9 mouse cellular contexts compared by ENCODE assay signal in genomic region chr10:13983631-13984030, GRCm38 (mm10). TPM values are rescaled to one million over a fixed set of nuclear protein-coding genes. Genes with fewer than 3 reads are reported as not detected.
DNase-seq lines count a peak whose midpoint lies in the region; ATAC-seq lines count a peak whose summit lies in the region.
"Had no signal": no experiment of that assay in that cellular context is flagged by ENCODE, and none has a peak within 500 bp of the region (broad histone marks: within the 10 kb centered on the region; RNA-seq: fewer than 3 reads in every experiment).

No protein-coding gene starts in this region.

- H3K9me3 ChIP-seq in heart, embryonic 14.5 days (ENCODE audit: control insufficient read depth, low read length) = no peaks in the 10 kb centered on the region
- no peaks in the 10 kb centered on the region for H3K9me3 ChIP-seq in kidney, embryonic 16.5 days (ENCODE audit: low read length)
- H3K9me3 ChIP-seq: embryonic facial prominence, embryonic 12.5 days had no signal

- 60% methylated on average over 12 of the region's 12 CpGs for whole genome bisulfite sequencing in heart, embryonic 14.5 days
- WGBS in kidney, embryonic 16.5 days = 26% methylated on average over 12 of the region's 12 CpGs

- ATAC-seq in heart, embryonic 14.5 days (ENCODE audit: insufficient number of reproducible peaks, insufficient read depth, low FRiP score, low read depth) = no peak
- ATAC-seq in kidney, embryonic 16.5 days (ENCODE audit: low FRiP score, low TSS enrichment) = no peak

- no peaks in the 10 kb centered on the region for H3K36me3 ChIP-seq in heart, embryonic 14.5 days (ENCODE audit: control insufficient read depth, insufficient read depth, low read length)
- H3K36me3 ChIP-seq in kidney, embryonic 16.5 days (ENCODE audit: insufficient read depth, low read length) = no peaks in the 10 kb centered on the region
- H3K36me3 ChIP-seq: embryonic facial prominence, embryonic 12.5 days had no signal

- H3K4me2 ChIP-seq in heart, embryonic 14.5 days (ENCODE audit: low read length) = peak overlapping the region; percentile 72; the same call in 1 of the 2 replicates
- H3K4me2 ChIP-seq in kidney, embryonic 16.5 days (replicated peaks; ENCODE audit: low read depth, low read length) = peak overlapping the region; percentile 83

- H3K4me3 ChIP-seq in heart, embryonic 14.5 days (ENCODE audit: control insufficient read depth in 1 of 2, insufficient read depth in 1 of 2, low read depth in 1 of 2, low read length in 2 of 2) = peak overlapping the region in 1 of 2 experiments; percentile 49; a peak in 1 of 4 replicates
- no peak overlapping the region for H3K4me3 ChIP-seq in kidney, embryonic 16.5 days (ENCODE audit: low read length)

- no peak overlapping the region for H3K9ac ChIP-seq in heart, embryonic 14.5 days (ENCODE audit: low read length)
- H3K9ac ChIP-seq in kidney, embryonic 16.5 days (replicated peaks; ENCODE audit: low read length) = no peak overlapping the region

- H3K27ac ChIP-seq in heart, embryonic 14.5 days (replicated peaks in 1 of 2; ENCODE audit: control insufficient read depth in 1 of 2, insufficient read depth in 1 of 2, low read depth in 2 of 2, low read length in 2 of 2) = peak overlapping the region; percentile 51 to 91
- H3K27ac ChIP-seq in kidney, embryonic 16.5 days (ENCODE audit: low read length) = peak overlapping the region; percentile 98

- no peaks in the 10 kb centered on the region for H3K27me3 ChIP-seq in heart, embryonic 14.5 days (ENCODE audit: control insufficient read depth, insufficient read depth, low read length)
- no peaks in the 10 kb centered on the region for H3K27me3 ChIP-seq in kidney, embryonic 16.5 days (ENCODE audit: insufficient read depth, low read length)
- H3K27me3 ChIP-seq: embryonic facial prominence, embryonic 12.5 days had no signal

- H3K4me1 ChIP-seq in heart, embryonic 14.5 days (ENCODE audit: control insufficient read depth in 2 of 2, insufficient read depth in 2 of 2, low read length in 2 of 2) = peaks cover 7 to 17% of the 10 kb centered on the region in 2 experiments
- H3K4me1 ChIP-seq in kidney, embryonic 16.5 days (ENCODE audit: insufficient read depth, low read length) = peaks cover 22% of the 10 kb centered on the region

- peak; percentile 4 for DNase-seq in ES-CJ7 (ENCODE audit: low read depth, low spot score)
- DNase-seq in adrenal gland, adult 8-10 months = peak; percentile 46
- peak; percentile 45 for DNase-seq in mesoderm, embryonic 11.5 days (ENCODE audit: low read depth, low spot score)
- peak; percentile 49 for DNase-seq in thymus, postnatal 4 days
- no peak for DNase-seq in urinary bladder, postnatal 4 days (ENCODE audit: low spot score in 2 of 2)
- no peak for DNase-seq in layer of hippocampus, adult 9-10 months (ENCODE audit: low spot score)

RNA-seq across cellular contexts. Expression of gene Hivep2, which starts 17.8 kb away (rescaled TPM):
- total RNA-seq in adrenal gland, adult 8-10 months (2022) = 10 to 100 TPM; 27.5 to 43.1 (median 38.7) TPM
- polyA plus RNA-seq in heart, embryonic 14.5 days (2014; fragmentation: Nextera tagmentation; extraction: Ambion mirVana) = 6.8 and 9.9 TPM in 2 replicates
- polyA plus RNA-seq in kidney, embryonic 16.5 days (2015; fragmentation: Nextera tagmentation; extraction: Ambion mirVana) = 4.6 and 4.8 TPM in 2 replicates

Comparison
In these comparisons a context has a peak if more than half of its experiments do, and no peak if none do; other contexts are left out.
1. DNase-seq: peak in ES-CJ7 (single experiment), adrenal gland, adult 8-10 months (single experiment), mesoderm, embryonic 11.5 days (single experiment) and thymus, postnatal 4 days (single experiment); none in urinary bladder, postnatal 4 days (0 of 2) and layer of hippocampus, adult 9-10 months (single experiment).